Mouse (Mus musculus) adrenal gland, adult (tissue): Measurements from ENCODE around the gene Epm2aip1.

ENCODE experiments used
- DNase-seq, 2 experiments: peaks; one replicate each; pipeline ENCODE4 v3.0.0; 2022 to 2023; ENCODE audit warnings: low spot score in 1 of 2; ENCODE audit not compliant: inconsistent age in 2 of 2

The Epm2aip1 gene

DNA sequence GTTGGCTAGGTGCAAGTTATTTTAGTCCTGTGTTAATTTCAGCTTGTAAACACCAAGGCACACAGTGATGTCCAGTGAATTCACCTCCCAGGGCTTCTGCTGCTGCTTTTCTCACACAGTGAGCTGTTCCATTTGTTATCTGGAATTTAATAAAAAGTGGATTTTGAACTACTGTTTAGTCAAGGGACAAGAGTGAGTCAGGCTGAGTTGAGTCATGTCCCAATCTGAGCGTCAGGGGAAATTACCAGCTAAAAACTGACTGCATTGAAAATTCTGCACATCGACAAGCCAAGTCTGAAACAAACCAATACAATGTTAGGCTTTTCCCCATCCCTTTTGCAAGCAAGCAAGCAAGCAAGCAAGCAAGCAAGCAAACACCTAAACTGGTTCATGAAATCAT, 53.2 kb downstream of the Epm2aip1 start:
- peak; percentile 55 to 82 for DNase-seq
